Mouse (Mus musculus) left cerebral cortex, adult 2 months (tissue): ENCODE results near the gene Hoxb3. TPM values are rescaled to one million over a fixed set of nuclear protein-coding genes. Genes with fewer than 3 reads are reported as not detected.

Experiments used
- DNase-seq, 2 experiments: peaks; one replicate each; pipeline ENCODE4 v3.0.0; 2021 to 2022; ENCODE audit warnings: low spot score in 2 of 2, mixed read lengths in 1 of 2; ENCODE audit errors: extremely low spot score in 1 of 2
- H3K27ac ChIP-seq: fragments of 200-600 bp; 2 replicates; pipeline ENCODE4 v1.8.1; 2022
- H3K4me3 ChIP-seq: fragments of 200-600 bp; 2 replicates; pipeline ENCODE4 v1.8.1; 2022
- CTCF ChIP-seq: fragments of 200-600 bp; IDR thresholded peaks from 2 replicates; pipeline ENCODE4 v1.8.1; 2022; ENCODE audit warnings: antibody characterized with exemption, mild to moderate bottlenecking, moderate library complexity
- intact Hi-C: fragments of 180-260 bp; cut with DNase I; formaldehyde crosslinking; loops from one replicate; pipeline ENCODE4 v1.15.1; 2025
- total RNA-seq, 2 experiments: library from RNA; stranded (reverse); gene quantifications; 2 replicates each; pipeline ENCODE4 v1.2.3; 2021

Gene Hoxb3
- total RNA-seq, 2 experiments from 2014 or later, result not detected

GRCm38 (mm10) chr11:96282795-96283430, 40.2 kb upstream of the Hoxb3 start:
- intact Hi-C loops, result no loop called here
- TF ChIP-seq CTCF, result no peak
- DNase-seq, result no peak
- Histone ChIP-seq H3K4me3 (no peak overlapping the region), H3K27ac (no peak overlapping the region)

GRCm38 (mm10) chr11:96284041-96284749, 38.9 kb upstream of the Hoxb3 start:
- Histone ChIP-seq H3K27ac (no peak overlapping the region), H3K4me3 (no peak overlapping the region)
- peak; percentile 9 for TF ChIP-seq CTCF
- intact Hi-C loops, result no loop called here
- no peak for DNase-seq

GRCm38 (mm10) chr11:96284774-96285734, 38.1 kb upstream of the Hoxb3 start:
- Histone ChIP-seq H3K4me3 (no peak overlapping the region), H3K27ac (no peak overlapping the region)
- no peak for DNase-seq
- intact Hi-C loops, result no loop called here
- no peak for TF ChIP-seq CTCF

- Histone ChIP-seq H3K4me3 (no peak within 1 kb of the TSS), H3K27ac (no peak within 1 kb of the TSS)
- DNase-seq, result no peak
- no peak for TF ChIP-seq CTCF
- intact Hi-C loops, result no loop called here
Observed at GRCm38 (mm10) chr11:96285771-96286738, 37.1 kb upstream of the Hoxb3 start, which contains the start of gene Hoxb7. TSS of gene Hoxb7 (plus strand) at chr11:96286623.

GRCm38 (mm10) chr11:96286739-96287385, 36.3 kb upstream of the Hoxb3 start:
- no peak for DNase-seq
- no peak for TF ChIP-seq CTCF
- intact Hi-C loops, result no loop called here
- H3K4me3 ChIP-seq, result no peak overlapping the region
- H3K27ac ChIP-seq, result no peak overlapping the region

GRCm38 (mm10) chr11:96287411-96287810, 35.7 kb upstream of the Hoxb3 start:
- H3K27ac ChIP-seq, result no peak overlapping the region
- no peak for DNase-seq
- TF ChIP-seq CTCF, result no peak
- no peak overlapping the region for H3K4me3 ChIP-seq
- intact Hi-C loops, result no loop called here

- TF ChIP-seq CTCF, result no peak
- Histone ChIP-seq H3K27ac (no peak overlapping the region), H3K4me3 (no peak overlapping the region)
- no peak for DNase-seq
- intact Hi-C loops, result no loop called here
Observed at GRCm38 (mm10) chr11:96288455-96289221, 34.5 kb upstream of the Hoxb3 start.

- intact Hi-C loops, result no loop called here
Observed at GRCm38 (mm10) chr11:96289293-96289692, 33.8 kb upstream of the Hoxb3 start.

GRCm38 (mm10) chr11:96289837-96290236, 33.3 kb upstream of the Hoxb3 start:
- no peak overlapping the region for H3K4me3 ChIP-seq
- no peak for TF ChIP-seq CTCF
- intact Hi-C loops, result no loop called here
- DNase-seq, result no peak
- H3K27ac ChIP-seq, result no peak overlapping the region

More at GRCm38 (mm10) chr11:96289293-96289692, 33.8 kb upstream of the Hoxb3 start:
- Histone ChIP-seq H3K27ac (no peak overlapping the region), H3K4me3 (no peak overlapping the region)
- no peak for DNase-seq
- TF ChIP-seq CTCF, result no peak
